Mouse (Mus musculus) spleen, adult 2 months (tissue): ENCODE results near the gene Hand1. TPM values are rescaled to one million over a fixed set of nuclear protein-coding genes. Genes with fewer than 3 reads are reported as not detected.
A peak's percentile ranks its signal among the peaks of the same experiment; 100 is the strongest.

ENCODE experiments used
- DNase-seq, 2 experiments: peaks; one replicate each; pipeline versions ENCODE4 v3.0.0 to v3.0.0-alpha.2; 2012 to 2021; ENCODE audit warnings: low spot score in 2 of 2, low read depth in 1 of 2
- H3K27ac ChIP-seq: fragments of 200-500 bp; 2 replicates; pipeline ENCODE4 v1.5.1; 2012; ENCODE audit warnings: low read length, inconsistent platforms; ENCODE audit not compliant: insufficient read depth
- H3K27me3 ChIP-seq: fragments of 200-500 bp; 2 replicates; pipeline ENCODE4 v1.6.1; 2012; ENCODE audit warnings: mild to moderate bottlenecking, moderate library complexity, low read length, inconsistent platforms; ENCODE audit not compliant: control insufficient read depth, insufficient read depth
- H3K36me3 ChIP-seq: fragments of 200-500 bp; 2 replicates; pipeline ENCODE4 v1.6.1; 2012; ENCODE audit warnings: mild to moderate bottlenecking, low read length, inconsistent platforms; ENCODE audit not compliant: control insufficient read depth, insufficient read depth
- H3K4me1 ChIP-seq: fragments of 200-500 bp; 2 replicates; pipeline ENCODE4 v1.6.1; 2011; ENCODE audit warnings: inconsistent platforms; ENCODE audit not compliant: control insufficient read depth, insufficient read depth, insufficient read length
- H3K4me3 ChIP-seq: fragments of 200-500 bp; 2 replicates; pipeline ENCODE4 v1.5.1; 2011; ENCODE audit warnings: mild to moderate bottlenecking, inconsistent platforms; ENCODE audit not compliant: insufficient read depth, insufficient read length; ENCODE audit errors: extremely low read depth
- CTCF ChIP-seq: fragments of 200-500 bp; IDR thresholded peaks from 2 replicates; pipeline ENCODE4 v1.5.1; 2011; ENCODE audit warnings: mild to moderate bottlenecking, inconsistent platforms; ENCODE audit not compliant: insufficient read depth, insufficient read length, insufficient replicate concordance; ENCODE audit errors: extremely low read depth
- POLR2A ChIP-seq: fragments of 200-500 bp; IDR thresholded peaks from 2 replicates; pipeline ENCODE4 v1.6.1; 2011; ENCODE audit warnings: low read depth, low read length, inconsistent platforms
- WGBS: fragments of 180-500 bp; shearing (Covaris S2); methylation state at CpG from one replicate; pipeline ENCODE4 v1.1.7; 2018; 5-methylcytosine and 5-hydroxymethylcytosine counted together
- polyA plus RNA-seq: library from polyadenylated mRNA; depleted of rRNA; stranded (reverse); fragments of >200 nt; gene quantifications from 2 replicates; pipeline ENCODE4 v1.2.3, GENCODE M21; 2012; rRNA removed

The Hand1 gene
- polyA plus RNA-seq, 1 experiment, result not detected

GRCm38 (mm10) chr11:57790866-57791535 lies 41.6 kb downstream of the Hand1 start:
- Histone ChIP-seq H3K36me3 (no peaks in the 10 kb centered on the region), H3K27ac (no peak overlapping the region), H3K4me3 (no peak overlapping the region), H3K27me3 (no peaks in the 10 kb centered on the region), H3K4me1 (no peaks in the 10 kb centered on the region)
- no peak for DNase-seq
- TF ChIP-seq CTCF (no peak), POLR2A (no peak)
- 36% methylated on average over 21 of the region's 21 CpGs for WGBS

GRCm38 (mm10) chr11:57787913-57788312 lies 44.7 kb downstream of the Hand1 start:
- Histone ChIP-seq H3K27ac (no peak overlapping the region), H3K4me3 (no peak overlapping the region), H3K27me3 (no peaks in the 10 kb centered on the region), H3K4me1 (no peaks in the 10 kb centered on the region), H3K36me3 (peaks cover 6% of the 10 kb centered on the region)
- WGBS, result 31% methylated on average over 3 of the region's 3 CpGs
- DNase-seq, result peak; percentile 40 to 66
- TF ChIP-seq POLR2A, result no peak
- TF ChIP-seq CTCF, result peak; percentile 79; the same call in 1 of the 2 replicates

GRCm38 (mm10) chr11:57786616-57787418 lies 45.8 kb downstream of the Hand1 start:
- no peak overlapping the region for H3K4me3 ChIP-seq
- TF ChIP-seq CTCF (no peak), POLR2A (no peak)
- peaks cover 10% of the 10 kb centered on the region for H3K36me3 ChIP-seq
- H3K27ac ChIP-seq, result no peak overlapping the region
- DNase-seq, result no peak
- H3K27me3 ChIP-seq, result no peaks in the 10 kb centered on the region
- 85% methylated on average over 18 of the region's 18 CpGs for WGBS
- no peaks in the 10 kb centered on the region for H3K4me1 ChIP-seq

GRCm38 (mm10) chr11:57779824-57780223 lies 52.8 kb downstream of the Hand1 start:
- Histone ChIP-seq H3K4me1 (no peaks in the 10 kb centered on the region), H3K27me3 (no peaks in the 10 kb centered on the region), H3K4me3 (no peak overlapping the region), H3K36me3 (peaks cover 11% of the 10 kb centered on the region), H3K27ac (no peak overlapping the region)
- 90% methylated on average over 14 of the region's 14 CpGs for WGBS
- DNase-seq, result no peak
- TF ChIP-seq POLR2A (no peak), CTCF (no peak)

Other genes starting within 250 kb of the Hand1 start
- gene Galnt10, start 187.4 kb downstream of the Hand1 start, polyA plus RNA-seq, result 19.2 and 19.4 TPM in 2 replicates
- 16.5 and 24.1 TPM in 2 replicates for gene Sap30l, start 31.2 kb downstream of the Hand1 start, polyA plus RNA-seq
- gene Larp1, start 176.2 kb upstream of the Hand1 start, polyA plus RNA-seq, result 26.3 and 31.5 TPM in 2 replicates